Mouse (Mus musculus) skeletal muscle tissue, postnatal 0 days (tissue): ENCODE results near the gene Dhrs9. TPM values are rescaled to one million over a fixed set of nuclear protein-coding genes. Genes with fewer than 3 reads are reported as not detected.

Experiments used
- polyA plus RNA-seq: library from polyadenylated mRNA; unstranded; fragments of >200 nt; fragmentation: Nextera tagmentation; extraction: Ambion mirVana; gene quantifications from 2 replicates; pipeline ENCODE4 v1.2.1, GENCODE M21; 2015

The Dhrs9 gene
- 0.03 and 0.05 TPM in 2 replicates for polyA plus RNA-seq

DNA sequence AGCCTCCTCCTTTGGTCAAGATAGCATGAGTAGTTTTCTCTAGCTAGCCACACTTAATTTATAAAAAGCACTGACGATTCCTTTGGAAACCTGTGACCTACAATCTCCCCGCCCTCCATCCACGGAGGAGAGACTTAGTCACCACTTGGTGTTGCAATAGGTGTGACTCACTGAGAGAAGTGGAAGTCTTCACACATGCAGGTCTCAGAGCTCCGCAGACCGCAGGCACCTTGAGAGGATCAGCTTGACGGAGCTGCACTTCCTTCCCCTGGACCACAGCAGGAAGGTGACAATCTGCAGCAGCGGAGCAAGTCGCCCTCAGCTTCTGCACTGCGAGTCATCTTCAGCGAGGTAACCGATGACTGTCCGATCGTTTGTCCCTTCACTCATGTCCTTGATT, at the start of gene Dhrs9:
Gene Dhrs9 (plus strand): TSS at position 165 of the 400 bp plus-strand sequence.

GRCm38 (mm10) chr2:69342496-69343221, 37.6 kb upstream of the Dhrs9 start, which contains the start of gene Abcb11:
TSS of gene Abcb11 (minus strand) at chr2:69342616.

Other genes with a start within 250 kb of the Dhrs9 start
- 1.6 and 1.8 TPM in 2 replicates for gene Nostrin, start 244.6 kb upstream of the Dhrs9 start, polyA plus RNA-seq
- 30.8 and 37.3 TPM in 2 replicates for gene Spc25, start 174.3 kb upstream of the Dhrs9 start, polyA plus RNA-seq
- not detected in 2 replicates for gene G6pc2, start 169.4 kb upstream of the Dhrs9 start, polyA plus RNA-seq
- not detected in 2 replicates for gene Abcb11, start 37.8 kb upstream of the Dhrs9 start, polyA plus RNA-seq
- gene Lrp2, start 205.6 kb downstream of the Dhrs9 start, polyA plus RNA-seq, result 0.03 TPM in 1 of 2 replicates, not detected in the other